Mouse (Mus musculus): ENCODE measurements at regions not wholly inside any gene's neighbourhood (a gene's known extent, or its start where the extent isn't known, plus 50 kb on each side); places are given as distances from the start of the nearest gene placed in this dataset.

DNA sequence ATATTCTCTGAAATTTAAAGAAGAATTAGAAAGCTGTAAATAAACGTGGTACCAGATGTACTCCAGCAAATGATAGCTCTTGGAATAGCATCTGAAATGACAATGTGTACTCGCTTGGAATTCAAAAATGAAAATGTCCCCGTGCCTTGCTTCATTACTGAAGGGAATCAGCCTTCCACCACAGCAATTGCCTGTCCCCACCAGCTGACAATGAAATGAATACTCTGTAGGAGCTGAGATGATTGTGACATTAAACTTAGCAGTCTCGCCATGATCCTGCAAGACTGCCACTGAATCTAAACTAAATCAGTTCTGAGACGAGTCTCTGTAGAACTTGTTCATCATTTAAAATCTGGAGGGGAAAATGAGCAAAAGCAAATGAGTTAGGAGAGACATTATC is 104.9 kb upstream of the Slc13a1 start:
- no peaks in the 10 kb centered on the region for H3K27me3 ChIP-seq (ENCODE audit: control insufficient read depth, insufficient read depth, low read length)
- H3K27ac ChIP-seq (ENCODE audit: insufficient read depth, low read depth, low read length) = no peak overlapping the region
- no peak for TF ChIP-seq POLR2A (IDR thresholded peaks at IDR 0.05; ENCODE audit: low read depth, low read length)
- H3K4me1 ChIP-seq (ENCODE audit: control insufficient read depth, insufficient read depth, insufficient read length, low read length) = peaks cover 5% of the 10 kb centered on the region
- H3K36me3 ChIP-seq (ENCODE audit: control insufficient read depth, insufficient read depth, low read length) = no peaks in the 10 kb centered on the region
- H3K4me3 ChIP-seq (ENCODE audit: low read depth, low read length) = no peak overlapping the region
- WGBS = 78% methylated on average over 5 of the region's 5 CpGs

DNA sequence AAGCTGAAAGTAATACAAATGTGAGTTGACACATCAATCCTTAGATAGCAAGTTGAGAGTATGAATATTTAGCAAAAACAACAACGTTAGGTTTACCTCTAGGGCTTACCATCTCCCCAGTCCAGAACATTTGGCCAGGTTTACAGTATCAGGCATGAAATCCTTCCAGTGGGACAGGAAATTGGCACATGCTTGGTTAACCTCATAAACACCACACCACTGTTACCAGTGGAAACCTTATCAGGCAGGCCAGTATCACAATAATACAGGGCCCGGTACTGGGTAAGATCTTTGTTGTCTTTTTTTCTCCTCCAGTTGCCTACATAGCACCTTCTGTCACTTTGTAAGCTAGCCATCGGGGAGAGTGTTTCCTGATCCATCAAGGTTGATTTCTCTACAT is 101.7 kb upstream of the Slc13a1 start:
- TF ChIP-seq CTCF (IDR thresholded peaks at IDR 0.05; ENCODE audit: extremely low read depth, insufficient read length, insufficient replicate concordance, low read depth, low read length) (no peak), POLR2A (IDR thresholded peaks at IDR 0.05; ENCODE audit: low read depth, low read length) (no peak)
- 32% methylated on average over 3 of the region's 3 CpGs for WGBS

DNA sequence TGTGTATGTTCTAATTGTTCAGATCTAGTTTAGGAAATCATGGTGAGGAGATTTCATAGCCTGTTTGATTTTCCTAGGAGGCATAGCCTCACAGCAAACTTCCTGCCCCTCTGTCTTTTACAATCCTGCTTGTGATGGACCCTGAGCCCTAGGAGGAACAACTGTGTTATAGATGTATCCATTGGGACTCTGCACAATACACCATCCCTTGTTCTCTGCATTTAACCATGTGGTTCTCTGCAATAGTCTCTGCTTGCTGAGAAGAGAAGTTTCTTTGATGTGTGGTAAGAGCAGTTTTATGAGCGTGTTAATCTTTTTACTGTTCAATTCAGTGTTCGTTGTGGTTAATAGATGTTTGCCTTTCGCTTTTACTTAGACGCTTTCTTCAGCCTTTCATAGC is 95.9 kb upstream of the Slc13a1 start:
- H3K27me3 ChIP-seq (ENCODE audit: control insufficient read depth, insufficient read depth, low read length) = no peaks in the 10 kb centered on the region
- TF ChIP-seq POLR2A (IDR thresholded peaks at IDR 0.05; ENCODE audit: low read depth, low read length) = no peak
- no peak for TF ChIP-seq CTCF (IDR thresholded peaks at IDR 0.05; ENCODE audit: extremely low read depth, insufficient read length, insufficient replicate concordance, low read depth, low read length)
- H3K4me3 ChIP-seq (ENCODE audit: low read depth, low read length) = no peak overlapping the region
- 35% methylated on average over 4 of the region's 4 CpGs for WGBS
- peak overlapping the region; percentile 90 for H3K27ac ChIP-seq (ENCODE audit: insufficient read depth, low read depth, low read length)
- no peaks in the 10 kb centered on the region for H3K36me3 ChIP-seq (ENCODE audit: control insufficient read depth, insufficient read depth, low read length)
- peaks cover 16% of the 10 kb centered on the region for H3K4me1 ChIP-seq (ENCODE audit: control insufficient read depth, insufficient read depth, insufficient read length, low read length)

More for the DNA sequence above, 101.7 kb upstream of the Slc13a1 start:
- Histone ChIP-seq H3K4me3 (ENCODE audit: low read depth, low read length) (no peak overlapping the region), H3K36me3 (ENCODE audit: control insufficient read depth, insufficient read depth, low read length) (no peaks in the 10 kb centered on the region), H3K4me1 (ENCODE audit: control insufficient read depth, insufficient read depth, insufficient read length, low read length) (peaks cover 10% of the 10 kb centered on the region), H3K27me3 (ENCODE audit: control insufficient read depth, insufficient read depth, low read length) (no peaks in the 10 kb centered on the region), H3K27ac (ENCODE audit: insufficient read depth, low read depth, low read length) (peak overlapping the region; percentile 26; the same call in 1 of the 2 replicates)

DNA sequence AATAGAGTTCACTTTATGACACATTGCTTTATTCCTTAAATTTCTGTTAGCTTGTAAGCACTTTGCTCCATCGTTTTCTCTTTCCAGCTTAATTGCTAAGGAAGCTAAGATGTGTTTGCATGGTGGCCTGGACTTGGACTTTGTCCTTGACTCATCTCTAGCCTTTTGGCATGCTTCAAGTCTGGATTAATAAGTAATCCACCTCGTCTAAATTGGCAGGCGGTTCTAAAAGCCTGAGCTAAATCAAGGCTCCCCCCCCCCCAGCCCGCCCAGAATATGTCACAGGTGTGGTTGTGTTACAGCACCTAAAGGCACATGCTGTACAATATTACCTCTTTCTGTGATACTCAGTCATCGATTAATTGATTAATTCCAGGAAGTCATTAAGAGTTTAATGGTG is 94.7 kb upstream of the Slc13a1 start:
- H3K4me1 ChIP-seq (ENCODE audit: control insufficient read depth, insufficient read depth, insufficient read length, low read length) = peaks cover 14% of the 10 kb centered on the region
- no peaks in the 10 kb centered on the region for H3K36me3 ChIP-seq (ENCODE audit: control insufficient read depth, insufficient read depth, low read length)
- H3K4me3 ChIP-seq (ENCODE audit: low read depth, low read length) = no peak overlapping the region
- WGBS = 33% methylated on average over 5 of the region's 5 CpGs
- no peaks in the 10 kb centered on the region for H3K27me3 ChIP-seq (ENCODE audit: control insufficient read depth, insufficient read depth, low read length)
- no peak for TF ChIP-seq CTCF (IDR thresholded peaks at IDR 0.05; ENCODE audit: extremely low read depth, insufficient read length, insufficient replicate concordance, low read depth, low read length)
- no peak for TF ChIP-seq POLR2A (IDR thresholded peaks at IDR 0.05; ENCODE audit: low read depth, low read length)
- no peak overlapping the region for H3K27ac ChIP-seq (ENCODE audit: insufficient read depth, low read depth, low read length)

DNA sequence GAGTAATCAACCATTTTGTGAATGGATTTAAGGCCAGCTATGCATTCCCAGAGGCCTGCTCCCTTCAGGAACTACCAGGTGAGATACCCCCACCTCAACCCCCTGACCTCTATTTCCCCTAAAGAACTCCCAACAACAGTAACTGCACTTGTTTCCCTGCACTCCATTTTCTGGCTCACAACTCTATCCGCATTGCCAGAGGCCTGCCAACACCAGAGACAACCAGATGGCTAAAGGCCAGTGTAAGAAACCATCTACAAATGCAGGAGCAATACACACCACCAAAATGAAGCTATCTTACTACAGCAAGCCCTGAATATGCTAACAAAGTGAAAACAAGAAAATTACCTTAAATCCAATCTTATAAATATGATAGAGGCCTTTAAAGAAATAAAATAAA is 77.7 kb upstream of the Slc13a1 start:
- H3K4me3 ChIP-seq (ENCODE audit: low read depth, low read length) = no peak overlapping the region
- 100% methylated on average over 1 of the region's 1 CpGs for WGBS
- H3K4me1 ChIP-seq (ENCODE audit: control insufficient read depth, insufficient read depth, insufficient read length, low read length) = no peaks in the 10 kb centered on the region
- H3K36me3 ChIP-seq (ENCODE audit: control insufficient read depth, insufficient read depth, low read length) = no peaks in the 10 kb centered on the region
- no peak overlapping the region for H3K27ac ChIP-seq (ENCODE audit: insufficient read depth, low read depth, low read length)
- no peaks in the 10 kb centered on the region for H3K27me3 ChIP-seq (ENCODE audit: control insufficient read depth, insufficient read depth, low read length)
- TF ChIP-seq CTCF (IDR thresholded peaks at IDR 0.05; ENCODE audit: extremely low read depth, insufficient read length, insufficient replicate concordance, low read depth, low read length) (no peak), POLR2A (IDR thresholded peaks at IDR 0.05; ENCODE audit: low read depth, low read length) (no peak)

DNA sequence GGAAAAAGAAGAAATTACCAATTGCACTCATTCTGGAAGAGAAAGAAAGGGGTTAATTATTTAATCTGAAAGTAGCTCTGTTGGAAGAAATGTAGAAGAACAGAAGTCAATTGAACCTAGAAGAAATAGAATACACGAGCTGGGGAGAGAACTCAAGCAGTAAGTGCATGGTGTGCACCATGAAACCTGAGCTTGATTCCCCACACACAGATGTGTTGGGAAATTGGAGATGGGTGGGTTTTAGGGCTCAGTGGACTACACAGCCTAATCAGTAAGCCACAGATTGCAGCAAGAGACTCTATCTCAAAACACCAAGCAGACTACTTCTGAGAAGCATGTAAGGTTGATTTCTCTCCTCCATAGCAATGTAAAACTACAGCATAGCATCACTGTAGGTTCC is 70.6 kb upstream of the Slc13a1 start:
- no peak overlapping the region for H3K27ac ChIP-seq (ENCODE audit: insufficient read depth, low read depth, low read length)
- H3K27me3 ChIP-seq (ENCODE audit: control insufficient read depth, insufficient read depth, low read length) = no peaks in the 10 kb centered on the region
- WGBS = 51% methylated on average over 1 of the region's 1 CpGs
- TF ChIP-seq CTCF (IDR thresholded peaks at IDR 0.05; ENCODE audit: extremely low read depth, insufficient read length, insufficient replicate concordance, low read depth, low read length) (no peak), POLR2A (IDR thresholded peaks at IDR 0.05; ENCODE audit: low read depth, low read length) (no peak)
- no peaks in the 10 kb centered on the region for H3K36me3 ChIP-seq (ENCODE audit: control insufficient read depth, insufficient read depth, low read length)
- no peaks in the 10 kb centered on the region for H3K4me1 ChIP-seq (ENCODE audit: control insufficient read depth, insufficient read depth, insufficient read length, low read length)
- H3K4me3 ChIP-seq (ENCODE audit: low read depth, low read length) = no peak overlapping the region

DNA sequence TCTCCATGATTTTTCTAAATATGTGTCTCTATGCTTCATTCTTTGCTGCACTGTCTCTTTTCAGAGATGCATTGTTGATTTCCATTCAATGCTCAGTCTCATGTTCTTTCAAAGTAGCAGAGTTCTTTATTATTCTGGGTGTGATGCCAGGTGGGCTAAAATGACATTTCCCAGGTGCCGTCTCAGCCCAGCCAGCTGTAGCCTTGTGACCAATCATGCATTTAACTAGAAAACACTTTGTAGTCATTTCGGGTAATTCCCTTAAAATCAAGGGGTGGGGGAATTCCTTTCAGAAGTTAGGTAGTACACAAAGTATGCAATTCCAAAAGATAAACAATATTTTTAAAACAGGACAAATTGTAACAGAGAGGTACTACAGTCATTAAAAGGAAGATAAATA is 70.2 kb upstream of the Slc13a1 start:
- TF ChIP-seq CTCF (IDR thresholded peaks at IDR 0.05; ENCODE audit: extremely low read depth, insufficient read length, insufficient replicate concordance, low read depth, low read length) (no peak), POLR2A (IDR thresholded peaks at IDR 0.05; ENCODE audit: low read depth, low read length) (no peak)
- 80% methylated on average over 2 of the region's 2 CpGs for WGBS

DNA sequence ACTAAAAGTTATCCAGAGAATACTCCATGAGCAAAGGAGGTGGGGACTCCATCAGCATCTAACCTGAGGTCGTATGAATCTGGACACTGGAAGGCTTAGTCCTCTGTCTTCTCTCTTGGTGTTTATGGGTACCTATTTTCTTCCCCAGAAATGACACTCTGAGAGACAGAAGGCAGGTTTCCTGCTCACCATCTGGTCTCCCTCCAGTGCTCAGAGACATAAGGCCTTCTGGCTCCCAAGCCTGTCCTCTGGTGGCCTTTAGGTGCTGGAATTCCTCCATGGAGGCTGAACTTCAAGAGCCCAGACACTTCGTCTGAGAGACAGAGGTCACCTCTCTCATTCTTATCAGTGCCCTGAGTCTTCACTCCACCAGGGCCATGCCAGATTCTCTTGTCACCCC is 65.7 kb upstream of the Slc13a1 start:
- H3K27ac ChIP-seq (ENCODE audit: insufficient read depth, low read depth, low read length) = no peak overlapping the region
- H3K4me1 ChIP-seq (ENCODE audit: control insufficient read depth, insufficient read depth, insufficient read length, low read length) = no peaks in the 10 kb centered on the region
- WGBS = 74% methylated on average over 2 of the region's 2 CpGs
- no peaks in the 10 kb centered on the region for H3K36me3 ChIP-seq (ENCODE audit: control insufficient read depth, insufficient read depth, low read length)
- no peaks in the 10 kb centered on the region for H3K27me3 ChIP-seq (ENCODE audit: control insufficient read depth, insufficient read depth, low read length)
- TF ChIP-seq POLR2A (IDR thresholded peaks at IDR 0.05; ENCODE audit: low read depth, low read length) = no peak
- no peak for TF ChIP-seq CTCF (IDR thresholded peaks at IDR 0.05; ENCODE audit: extremely low read depth, insufficient read length, insufficient replicate concordance, low read depth, low read length)
- H3K4me3 ChIP-seq (ENCODE audit: low read depth, low read length) = no peak overlapping the region

More for the DNA sequence above, 70.2 kb upstream of the Slc13a1 start:
- H3K4me1 ChIP-seq (ENCODE audit: control insufficient read depth, insufficient read depth, insufficient read length, low read length) = no peaks in the 10 kb centered on the region
- no peak overlapping the region for H3K4me3 ChIP-seq (ENCODE audit: low read depth, low read length)
- H3K27me3 ChIP-seq (ENCODE audit: control insufficient read depth, insufficient read depth, low read length) = no peaks in the 10 kb centered on the region
- no peaks in the 10 kb centered on the region for H3K36me3 ChIP-seq (ENCODE audit: control insufficient read depth, insufficient read depth, low read length)
- no peak overlapping the region for H3K27ac ChIP-seq (ENCODE audit: insufficient read depth, low read depth, low read length)

Measured in small intestine, adult 2 months (tissue).